Mouse (Mus musculus) embryonic facial prominence, embryonic 11.5 days (tissue): ENCODE measurements at regions not wholly inside any gene's neighbourhood (a gene's known extent, or its start where the extent isn't known, plus 50 kb on each side); places are given as distances from the start of the nearest gene placed in this dataset.

Source experiments
- ATAC-seq: fragments of 200-750 bp; cut with Nextera tagmentation; replicated peaks from 2 replicates; pipeline ENCODE4 v1.8.0; 2017; ENCODE audit warnings: low read depth; ENCODE audit not compliant: insufficient number of reproducible peaks, low FRiP score, low TSS enrichment
- DNase-seq: peaks from one replicate; pipeline ENCODE4 v3.0.0-alpha.2; 2015; ENCODE audit warnings: low spot score
- H3K27ac ChIP-seq: fragments of 300-500 bp; sonication (generic); replicated peaks from 2 replicates; pipeline ENCODE4 v1.5.1; 2014; ENCODE audit warnings: mild to moderate bottlenecking, low read depth, low read length, control low read depth
- H3K27me3 ChIP-seq: fragments of 300-500 bp; sonication (generic); 2 replicates; pipeline ENCODE4 v1.6.1; 2014; ENCODE audit warnings: mild to moderate bottlenecking, low read length, moderate library complexity, mixed read lengths; ENCODE audit not compliant: control insufficient read depth, insufficient read depth
- H3K36me3 ChIP-seq: fragments of 300-500 bp; sonication (generic); replicated peaks from 2 replicates; pipeline ENCODE4 v1.6.1; 2014; ENCODE audit warnings: low read depth, mild to moderate bottlenecking, low read length, moderate library complexity, mixed read lengths; ENCODE audit not compliant: control insufficient read depth, insufficient read depth
- H3K4me1 ChIP-seq: fragments of 300-500 bp; sonication (generic); 2 replicates; pipeline ENCODE4 v1.6.1; 2014; ENCODE audit warnings: low read length, mixed read lengths; ENCODE audit not compliant: control insufficient read depth, insufficient read depth
- H3K4me2 ChIP-seq: fragments of 300-500 bp; sonication (generic); 2 replicates; pipeline ENCODE4 v1.6.1; 2014; ENCODE audit warnings: low read depth, mild to moderate bottlenecking, control low read depth, low read length, moderate library complexity
- H3K4me3 ChIP-seq: fragments of 300-500 bp; sonication (generic); 2 replicates; pipeline ENCODE4 v1.5.1; 2014; ENCODE audit warnings: low read depth, low read length, control low read depth
- H3K9ac ChIP-seq: fragments of 300-500 bp; sonication (generic); replicated peaks from 2 replicates; pipeline ENCODE4 v1.6.1; 2014; ENCODE audit warnings: mild to moderate bottlenecking, control low read depth, low read length
- H3K9me3 ChIP-seq: fragments of 300-500 bp; sonication (generic); replicated peaks from 2 replicates; pipeline ENCODE4 v1.6.1; 2016; ENCODE audit warnings: mild to moderate bottlenecking, low read length, inconsistent platforms, mixed read lengths; ENCODE audit not compliant: control insufficient read depth
- WGBS: fragments of 180-500 bp; shearing (Covaris S2); extraction: QIAGEN DNeasy Blood & Tissue Kit; methylation state at CpG from one replicate; pipeline ENCODE4 v1.1.7; 2014; 5-methylcytosine and 5-hydroxymethylcytosine counted together

DNA sequence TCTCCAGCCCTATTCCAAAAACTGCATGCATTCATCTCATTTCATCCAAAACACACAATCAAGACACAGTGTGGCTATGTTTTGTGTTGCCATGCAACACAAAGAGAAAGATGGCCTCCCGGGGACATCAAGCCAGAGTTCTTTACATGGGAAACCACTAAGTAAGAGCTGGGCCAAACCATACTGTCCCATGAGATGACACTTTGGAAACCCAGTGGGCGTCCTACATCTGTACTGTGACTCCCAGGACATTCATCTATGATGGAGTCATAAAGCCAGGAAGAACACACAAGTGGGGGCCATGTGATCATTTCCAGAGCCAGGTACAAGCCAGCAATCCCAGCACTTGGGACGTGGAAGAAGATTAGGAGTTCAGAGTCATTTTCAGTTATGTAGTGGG lies 111.9 kb upstream of the Noct start:
- DNase-seq (no peak), ATAC-seq (no peak)
- H3K4me1 ChIP-seq, result no peaks in the 10 kb centered on the region
- 81% methylated on average over 3 of the region's 3 CpGs for WGBS
- H3K27me3 ChIP-seq, result no peaks in the 10 kb centered on the region
- H3K4me2 ChIP-seq, result no peak overlapping the region
- no peak overlapping the region for H3K9ac ChIP-seq
- H3K4me3 ChIP-seq, result no peak overlapping the region
- H3K9me3 ChIP-seq, result no peaks in the 10 kb centered on the region
- no peaks in the 10 kb centered on the region for H3K36me3 ChIP-seq
- no peak overlapping the region for H3K27ac ChIP-seq

DNA sequence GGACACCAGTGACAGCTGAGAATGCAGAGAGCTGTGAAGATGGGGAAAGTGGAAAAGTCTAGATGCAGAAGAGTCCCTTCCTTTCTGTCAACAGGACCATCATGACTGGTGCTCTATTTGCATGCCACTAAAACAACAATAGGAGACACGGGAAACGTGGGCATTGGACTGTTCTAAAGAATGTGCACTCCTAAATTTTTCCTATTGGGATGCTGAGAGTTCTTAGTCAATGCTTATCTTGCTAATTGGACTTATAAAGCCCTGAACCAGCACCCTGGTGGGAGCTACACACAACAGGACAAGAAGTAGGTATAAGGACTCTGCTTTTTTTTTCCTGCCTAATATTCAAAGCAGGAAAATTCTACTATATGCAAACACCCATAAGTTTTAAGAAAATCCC lies 108.3 kb upstream of the Noct start:
- 82% methylated on average over 2 of the region's 2 CpGs for WGBS
- Histone ChIP-seq H3K27me3 (no peaks in the 10 kb centered on the region), H3K9ac (no peak overlapping the region), H3K9me3 (no peaks in the 10 kb centered on the region), H3K4me1 (no peaks in the 10 kb centered on the region), H3K27ac (no peak overlapping the region), H3K4me2 (no peak overlapping the region), H3K4me3 (no peak overlapping the region), H3K36me3 (no peaks in the 10 kb centered on the region)
- DNase-seq (no peak), ATAC-seq (no peak)

DNA sequence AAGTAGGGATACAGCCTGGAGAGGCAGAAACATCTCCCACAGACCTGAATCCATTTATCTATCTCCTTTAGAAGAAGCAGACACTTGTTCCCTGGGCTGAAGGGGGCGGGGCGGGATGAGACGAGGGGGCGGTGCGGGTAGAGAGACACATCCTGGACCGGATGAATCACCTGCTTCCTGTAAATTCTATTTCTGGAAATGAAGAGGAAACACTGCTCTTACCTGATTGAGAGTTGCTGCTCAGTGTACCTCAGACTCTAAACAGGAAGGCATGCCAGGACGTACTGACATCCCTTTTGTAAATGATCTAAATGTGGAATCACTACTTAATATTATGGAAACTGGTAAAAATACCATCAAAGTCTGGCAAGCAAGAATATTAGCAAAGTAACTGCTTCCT lies 105.5 kb upstream of the Noct start:
- WGBS, result 82% methylated on average over 7 of the region's 7 CpGs
- ATAC-seq (no peak), DNase-seq (no peak)
- Histone ChIP-seq H3K9ac (no peak overlapping the region), H3K4me1 (no peaks in the 10 kb centered on the region), H3K36me3 (no peaks in the 10 kb centered on the region), H3K4me2 (no peak overlapping the region), H3K27me3 (no peaks in the 10 kb centered on the region), H3K4me3 (no peak overlapping the region), H3K27ac (no peak overlapping the region), H3K9me3 (no peaks in the 10 kb centered on the region)

DNA sequence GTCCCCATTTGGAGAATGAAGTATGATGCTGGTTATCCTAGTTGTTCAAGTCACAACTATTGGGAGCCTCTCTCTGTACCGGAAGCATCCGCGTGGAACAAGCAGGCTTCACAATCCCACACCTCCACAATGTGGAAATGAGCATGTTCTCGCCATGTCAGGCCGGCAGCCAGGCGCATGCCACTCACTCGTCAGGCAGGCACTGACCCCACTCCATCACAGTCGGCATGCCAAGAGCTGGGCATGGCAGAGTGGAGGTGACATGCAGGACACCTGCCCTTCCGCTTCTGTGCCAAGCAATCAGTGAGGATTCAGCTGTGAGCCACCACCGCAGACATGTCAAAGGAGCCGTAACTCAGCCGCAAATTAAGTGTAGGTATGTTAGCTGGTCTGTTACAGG lies 103.7 kb upstream of the Noct start:
- Histone ChIP-seq H3K36me3 (no peaks in the 10 kb centered on the region), H3K9ac (no peak overlapping the region), H3K27ac (no peak overlapping the region), H3K9me3 (no peaks in the 10 kb centered on the region), H3K4me3 (no peak overlapping the region), H3K4me1 (no peaks in the 10 kb centered on the region), H3K27me3 (no peaks in the 10 kb centered on the region), H3K4me2 (no peak overlapping the region)
- no peak for ATAC-seq
- no peak for DNase-seq
- 87% methylated on average over 12 of the region's 12 CpGs for WGBS

DNA sequence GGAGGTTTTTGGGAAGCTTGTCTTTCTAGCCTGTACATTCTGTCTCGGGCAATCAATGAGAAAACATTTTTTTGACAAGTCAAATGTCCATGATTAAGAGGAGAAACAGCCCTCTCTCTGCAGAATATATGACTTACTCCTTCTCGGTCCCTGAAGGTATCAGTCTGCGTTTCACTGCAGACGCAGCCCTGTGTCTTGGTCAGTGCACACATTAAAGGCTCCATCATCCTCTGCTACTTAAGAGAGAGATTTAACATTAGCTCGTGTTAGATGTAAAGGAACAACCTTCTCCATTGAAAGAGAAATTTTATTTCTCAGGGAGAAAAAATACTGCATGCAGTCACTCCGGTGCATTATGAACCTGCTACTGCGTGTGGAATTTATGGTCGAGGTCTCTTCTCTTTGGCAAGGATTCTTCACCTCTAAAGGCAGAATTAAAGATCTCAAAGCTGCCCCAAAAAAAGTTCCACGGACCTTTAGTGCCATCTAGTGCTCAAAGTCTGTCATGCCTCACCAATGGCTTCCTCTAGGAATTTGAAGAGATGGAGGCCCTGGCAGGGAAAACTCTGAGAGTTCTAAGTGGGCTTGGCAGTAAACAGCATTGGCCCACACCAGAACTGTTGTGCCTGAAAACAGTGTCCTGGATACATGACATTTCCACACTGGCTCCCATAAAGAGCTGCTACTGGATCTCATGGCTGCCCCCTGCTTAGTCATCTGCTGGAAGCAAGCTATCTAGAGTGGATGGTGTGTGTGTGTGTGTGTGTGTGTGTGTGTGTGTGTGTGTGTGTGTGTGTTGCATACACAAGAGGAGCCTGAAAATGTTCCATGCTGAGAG lies 102.3 kb upstream of the Noct start:
- Histone ChIP-seq H3K27ac (no peak overlapping the region), H3K4me3 (no peak overlapping the region), H3K36me3 (no peaks in the 10 kb centered on the region), H3K4me1 (no peaks in the 10 kb centered on the region), H3K9me3 (no peaks in the 10 kb centered on the region), H3K27me3 (no peaks in the 10 kb centered on the region), H3K4me2 (no peak overlapping the region), H3K9ac (no peak overlapping the region)
- ATAC-seq (0 out of 2 replicates have a peak, but pooled peaks have one; percentile 55), DNase-seq (peak; percentile 90)
- 45% methylated on average over 9 of the region's 9 CpGs for WGBS

DNA sequence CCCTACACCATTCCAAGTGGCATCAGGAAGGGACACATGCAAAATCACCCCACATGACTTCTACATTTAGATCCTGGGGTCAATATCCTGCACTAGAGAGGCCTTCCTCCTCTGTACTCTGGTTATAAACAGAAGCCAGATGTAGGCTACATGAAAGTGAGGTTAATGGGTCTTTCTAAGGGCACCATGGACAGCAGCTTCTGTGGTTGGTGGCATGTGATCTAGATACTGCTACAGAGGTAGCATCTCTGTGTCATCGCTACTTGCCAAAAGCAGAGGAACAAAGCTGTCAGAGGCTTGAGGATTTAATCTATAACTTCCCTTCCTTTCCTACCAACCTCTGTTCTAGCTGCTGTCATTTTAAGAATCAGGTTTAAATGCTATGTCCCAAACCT lies 101.7 kb upstream of the Noct start:
- Histone ChIP-seq H3K4me3 (no peak overlapping the region), H3K36me3 (no peaks in the 10 kb centered on the region), H3K27me3 (no peaks in the 10 kb centered on the region), H3K4me1 (no peaks in the 10 kb centered on the region), H3K27ac (no peak overlapping the region), H3K9ac (no peak overlapping the region), H3K9me3 (no peaks in the 10 kb centered on the region), H3K4me2 (no peak overlapping the region)
- 92% methylated on average over 1 of the region's 1 CpGs for WGBS
- ATAC-seq (no peak), DNase-seq (no peak)

DNA sequence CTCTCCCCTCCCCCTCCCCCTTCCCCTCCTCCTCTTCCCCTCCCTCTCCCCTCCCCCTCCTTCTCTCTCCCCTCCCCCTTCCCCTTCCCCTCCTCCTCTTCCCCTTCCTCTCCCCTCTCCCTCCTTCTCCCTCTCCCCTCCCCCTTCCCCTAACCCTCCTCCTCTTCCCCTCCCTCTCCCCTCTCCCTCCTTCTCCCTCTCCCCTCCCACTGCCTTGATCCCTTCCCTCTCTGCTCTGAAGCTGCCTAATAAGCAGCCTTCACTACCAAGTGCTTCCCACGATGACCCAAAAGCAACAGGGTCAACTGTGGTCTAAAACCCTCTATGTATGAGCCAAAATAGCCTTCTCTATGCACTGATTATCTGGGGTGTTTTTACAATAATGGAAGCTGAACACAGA lies 96.4 kb upstream of the Noct start:
- no peak overlapping the region for H3K9ac ChIP-seq
- H3K4me3 ChIP-seq, result no peak overlapping the region
- no peaks in the 10 kb centered on the region for H3K4me1 ChIP-seq
- H3K4me2 ChIP-seq, result no peak overlapping the region
- no peak overlapping the region for H3K27ac ChIP-seq
- H3K36me3 ChIP-seq, result no peaks in the 10 kb centered on the region
- WGBS, result 56% methylated on average over 1 of the region's 1 CpGs
- H3K9me3 ChIP-seq, result no peaks in the 10 kb centered on the region
- H3K27me3 ChIP-seq, result no peaks in the 10 kb centered on the region
- ATAC-seq (no peak), DNase-seq (no peak)

DNA sequence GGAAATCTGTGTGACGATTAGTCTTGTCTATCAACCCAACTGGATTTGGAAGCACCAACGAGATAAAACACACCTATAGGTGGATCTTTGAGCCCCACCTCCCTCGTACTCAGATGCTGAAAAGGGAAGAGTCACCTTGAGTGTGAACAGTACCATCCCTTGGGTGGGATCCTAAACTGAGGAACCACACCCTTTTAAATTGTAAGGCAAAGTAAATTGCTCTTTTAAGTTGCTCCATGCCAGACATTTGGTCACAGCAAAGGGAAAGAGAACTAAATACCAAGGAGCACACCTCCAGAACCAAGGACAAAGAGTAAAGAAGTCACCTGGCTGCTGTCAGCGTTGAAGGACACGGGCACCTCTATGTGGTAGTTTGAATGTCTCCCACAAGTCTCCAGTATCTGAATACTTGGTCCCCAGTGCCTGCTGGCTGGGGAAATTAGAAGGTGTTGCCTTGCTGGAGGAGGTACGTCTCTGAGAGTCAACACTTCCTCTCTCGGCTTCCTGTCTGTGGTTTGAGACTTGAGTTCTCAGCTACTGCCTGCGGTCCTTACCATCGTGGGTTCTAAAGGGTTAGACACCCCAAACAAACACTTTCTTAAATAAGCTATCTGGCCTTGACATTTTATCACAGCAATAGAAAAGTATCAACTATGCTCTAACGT lies 95.6 kb upstream of the Noct start:
- WGBS, result 82% methylated on average over 10 of the region's 10 CpGs
- H3K4me3 ChIP-seq, result no peak overlapping the region
- ATAC-seq, result no peak

More for the DNA sequence above, 95.6 kb upstream of the Noct start:
- no peaks in the 10 kb centered on the region for H3K4me1 ChIP-seq
- no peak for DNase-seq
- H3K36me3 ChIP-seq, result no peaks in the 10 kb centered on the region
- no peak overlapping the region for H3K9ac ChIP-seq
- no peak overlapping the region for H3K4me2 ChIP-seq
- H3K27me3 ChIP-seq, result no peaks in the 10 kb centered on the region
- no peak overlapping the region for H3K27ac ChIP-seq
- no peaks in the 10 kb centered on the region for H3K9me3 ChIP-seq
